Mouse (Mus musculus): ENCODE data around the gene Chpf2. TPM values are rescaled to one million over a fixed set of nuclear protein-coding genes. Genes with fewer than 3 reads are reported as not detected.

The Chpf2 gene
- total RNA-seq, 2 experiments from 2014 or later: 65.9 to 76.4 TPM

GRCm38 (mm10) chr5:24603431-24604010 is 17.0 kb downstream of the Chpf2 start:
- DNase-seq (ENCODE audit: low spot score in 2 of 2): peak in 1 of 2 experiments; percentile 2

- DNase-seq (ENCODE audit: low spot score in 2 of 2): peak in 1 of 2 experiments; percentile 5
These were observed 17.6 kb downstream of the Chpf2 start for GRCm38 (mm10) chr5:24604080-24604655.

- DNase-seq (ENCODE audit: low spot score in 2 of 2): peak; percentile 70 to 78
These were observed 18.1 kb downstream of the Chpf2 start for GRCm38 (mm10) chr5:24604656-24605100.

- DNase-seq (ENCODE audit: low spot score in 2 of 2): peak in 1 of 2 experiments; percentile 1
These were observed 18.9 kb downstream of the Chpf2 start for GRCm38 (mm10) chr5:24605321-24605979.

- DNase-seq (ENCODE audit: low spot score in 2 of 2): no peak
These were observed 19.6 kb downstream of the Chpf2 start for GRCm38 (mm10) chr5:24605980-24606665.

GRCm38 (mm10) chr5:24609388-24609787 is 22.8 kb downstream of the Chpf2 start:
- no peak for DNase-seq (ENCODE audit: low spot score in 2 of 2)

- peak in 1 of 2 experiments; percentile 38 for DNase-seq (ENCODE audit: low spot score in 2 of 2)
These were observed 25.1 kb downstream of the Chpf2 start for GRCm38 (mm10) chr5:24611366-24612301.

GRCm38 (mm10) chr5:24612302-24612649 is 25.7 kb downstream of the Chpf2 start:
- no peak for DNase-seq (ENCODE audit: low spot score in 2 of 2)

- DNase-seq (ENCODE audit: low spot score in 2 of 2): no peak
These were observed 28.6 kb downstream of the Chpf2 start for GRCm38 (mm10) chr5:24615097-24615496.

- no peak for DNase-seq (ENCODE audit: low spot score in 2 of 2)
These were observed 32.4 kb downstream of the Chpf2 start for GRCm38 (mm10) chr5:24618921-24619320.

- no peak for DNase-seq (ENCODE audit: low spot score in 2 of 2)
These were observed 33.6 kb downstream of the Chpf2 start for GRCm38 (mm10) chr5:24620116-24620515.

GRCm38 (mm10) chr5:24620626-24621025 is 34.1 kb downstream of the Chpf2 start:
- no peak for DNase-seq (ENCODE audit: low spot score in 2 of 2)

- no peak for DNase-seq (ENCODE audit: low spot score in 2 of 2)
These were observed 36.0 kb downstream of the Chpf2 start for GRCm38 (mm10) chr5:24622386-24623040.

- peak in 1 of 2 experiments; percentile 40 for DNase-seq (ENCODE audit: low spot score in 2 of 2)
These were observed 36.8 kb downstream of the Chpf2 start for GRCm38 (mm10) chr5:24623041-24623985.

- peak; percentile 61 to 78 for DNase-seq (ENCODE audit: low spot score in 2 of 2)
These were observed 37.7 kb downstream of the Chpf2 start, which contains the start of gene Smarcd3 for GRCm38 (mm10) chr5:24623986-24624821. Smarcd3 (minus strand) TSS chr5:24624411.

- DNase-seq (ENCODE audit: low spot score in 2 of 2): no peak
These were observed 38.2 kb downstream of the Chpf2 start for GRCm38 (mm10) chr5:24624822-24625120.

- DNase-seq (ENCODE audit: low spot score in 2 of 2): no peak
These were observed 43.2 kb downstream of the Chpf2 start for GRCm38 (mm10) chr5:24629712-24630111.

- DNase-seq (ENCODE audit: low spot score in 2 of 2): no peak
These were observed 48.6 kb downstream of the Chpf2 start for GRCm38 (mm10) chr5:24635093-24635492.
